Mouse (Mus musculus) left cerebral cortex, adult 2 months (tissue): ENCODE measurements around the gene Prkg1. TPM values are rescaled to one million over a fixed set of nuclear protein-coding genes. Genes with fewer than 3 reads are reported as not detected.

Experiments used
- DNase-seq, 2 experiments: peaks; one replicate each; pipeline ENCODE4 v3.0.0; 2021 to 2022; ENCODE audit warnings: low spot score in 2 of 2, mixed read lengths in 1 of 2; ENCODE audit errors: extremely low spot score in 1 of 2
- H3K27ac ChIP-seq: fragments of 200-600 bp; 2 replicates; pipeline ENCODE4 v1.8.1; 2022
- H3K4me3 ChIP-seq: fragments of 200-600 bp; 2 replicates; pipeline ENCODE4 v1.8.1; 2022
- CTCF ChIP-seq: fragments of 200-600 bp; IDR thresholded peaks from 2 replicates; pipeline ENCODE4 v1.8.1; 2022; ENCODE audit warnings: antibody characterized with exemption, mild to moderate bottlenecking, moderate library complexity
- intact Hi-C: fragments of 180-260 bp; cut with DNase I; formaldehyde crosslinking; loops from one replicate; pipeline ENCODE4 v1.15.1; 2025
- total RNA-seq, 2 experiments: library from RNA; stranded (reverse); gene quantifications; 2 replicates each; pipeline ENCODE4 v1.2.3; 2021

Gene Prkg1
- total RNA-seq, 2 experiments from 2014 or later = 18.9 to 21.9 TPM

GRCm38 (mm10) chr19:31497386-31497785, 267.4 kb downstream of the Prkg1 start:
- DNase-seq = no peak
- no peak for TF ChIP-seq CTCF
- H3K27ac ChIP-seq = no peak overlapping the region
- H3K4me3 ChIP-seq = no peak overlapping the region
- intact Hi-C loops = no loop called here

GRCm38 (mm10) chr19:31489606-31490005, 275.2 kb downstream of the Prkg1 start:
- H3K27ac ChIP-seq = no peak overlapping the region
- no peak for TF ChIP-seq CTCF
- no peak for DNase-seq
- intact Hi-C loops = no loop called here
- H3K4me3 ChIP-seq = no peak overlapping the region

GRCm38 (mm10) chr19:31471766-31472165, 293.1 kb downstream of the Prkg1 start:
- intact Hi-C loops = no loop called here
- TF ChIP-seq CTCF = no peak

GRCm38 (mm10) chr19:31460188-31460587, 304.6 kb downstream of the Prkg1 start:
- Histone ChIP-seq H3K27ac (no peak overlapping the region), H3K4me3 (no peak overlapping the region)
- intact Hi-C loops = no loop called here
- no peak for DNase-seq
- no peak for TF ChIP-seq CTCF

More at GRCm38 (mm10) chr19:31471766-31472165, 293.1 kb downstream of the Prkg1 start:
- Histone ChIP-seq H3K27ac (no peak overlapping the region), H3K4me3 (no peak overlapping the region)
- no peak for DNase-seq

- no peak overlapping the region for H3K27ac ChIP-seq
- no peak for TF ChIP-seq CTCF
- intact Hi-C loops = no loop called here
- no peak overlapping the region for H3K4me3 ChIP-seq
- no peak for DNase-seq
These were observed 320.7 kb downstream of the Prkg1 start for GRCm38 (mm10) chr19:31444101-31444500.

- DNase-seq = no peak
- intact Hi-C loops = no loop called here
- H3K27ac ChIP-seq = no peak overlapping the region
- TF ChIP-seq CTCF = no peak
- H3K4me3 ChIP-seq = no peak overlapping the region
These were observed 322.5 kb downstream of the Prkg1 start for GRCm38 (mm10) chr19:31442311-31442710.

GRCm38 (mm10) chr19:31433446-31433845, 331.4 kb downstream of the Prkg1 start:
- TF ChIP-seq CTCF = no peak
- H3K4me3 ChIP-seq = no peak overlapping the region
- no peak for DNase-seq
- no peak overlapping the region for H3K27ac ChIP-seq
- intact Hi-C loops = no loop called here

- no peak for TF ChIP-seq CTCF
These were observed 333.4 kb downstream of the Prkg1 start for GRCm38 (mm10) chr19:31431411-31431810.

GRCm38 (mm10) chr19:31426142-31426541, 338.7 kb downstream of the Prkg1 start:
- peak; percentile 41 for TF ChIP-seq CTCF
- Histone ChIP-seq H3K4me3 (no peak overlapping the region), H3K27ac (no peak overlapping the region)
- intact Hi-C loops = no loop called here
- no peak for DNase-seq

More at GRCm38 (mm10) chr19:31431411-31431810, 333.4 kb downstream of the Prkg1 start:
- Histone ChIP-seq H3K27ac (no peak overlapping the region), H3K4me3 (no peak overlapping the region)
- DNase-seq = no peak
- intact Hi-C loops = no loop called here

- no peak for TF ChIP-seq CTCF
These were observed 339.6 kb downstream of the Prkg1 start for GRCm38 (mm10) chr19:31425199-31425598.

GRCm38 (mm10) chr19:31424319-31424718, 340.5 kb downstream of the Prkg1 start:
- Histone ChIP-seq H3K27ac (no peak overlapping the region), H3K4me3 (no peak overlapping the region)
- intact Hi-C loops = no loop called here
- TF ChIP-seq CTCF = no peak
- no peak for DNase-seq

More at GRCm38 (mm10) chr19:31425199-31425598, 339.6 kb downstream of the Prkg1 start:
- DNase-seq = no peak
- Histone ChIP-seq H3K4me3 (no peak overlapping the region), H3K27ac (no peak overlapping the region)
- intact Hi-C loops = no loop called here

GRCm38 (mm10) chr19:31413571-31413970, 351.3 kb downstream of the Prkg1 start:
- intact Hi-C loops = no loop called here
- TF ChIP-seq CTCF = no peak
- no peak for DNase-seq
- no peak overlapping the region for H3K27ac ChIP-seq
- no peak overlapping the region for H3K4me3 ChIP-seq

- Histone ChIP-seq H3K4me3 (no peak overlapping the region), H3K27ac (no peak overlapping the region)
- no peak for TF ChIP-seq CTCF
- intact Hi-C loops = no loop called here
- DNase-seq = no peak
These were observed 368.7 kb downstream of the Prkg1 start for GRCm38 (mm10) chr19:31396096-31396495.
